Mouse (Mus musculus): Measurements from ENCODE around the gene Olfr1242. TPM values are rescaled to one million over a fixed set of nuclear protein-coding genes. Genes with fewer than 3 reads are reported as not detected.

The Olfr1242 gene
- not detected in 2 replicates for polyA plus RNA-seq (2016; fragmentation: Nextera tagmentation; extraction: Ambion mirVana)

GRCm38 (mm10) chr2:89498235-89498634 lies at the start of gene Olfr1242:
Gene Olfr1242 (minus strand): TSS chr2:89498335.
- no peaks in the 10 kb centered on the region for H3K36me3 ChIP-seq
- 59% methylated on average over 1 of the region's 1 CpGs for WGBS (ENCODE audit: insufficient replicate concordance)
- H3K9me3 ChIP-seq (replicated peaks): no peaks in the 10 kb centered on the region
- no peak within 1 kb of the TSS for H3K4me3 ChIP-seq
- no peak within 1 kb of the TSS for H3K27ac ChIP-seq
- no peak within 1 kb of the TSS for H3K4me2 ChIP-seq
- H3K9ac ChIP-seq: no peak within 1 kb of the TSS
- no peaks in the 10 kb centered on the region for H3K4me1 ChIP-seq
- no peaks in the 10 kb centered on the region for H3K27me3 ChIP-seq (replicated peaks)
- ATAC-seq: no peak

DNA sequence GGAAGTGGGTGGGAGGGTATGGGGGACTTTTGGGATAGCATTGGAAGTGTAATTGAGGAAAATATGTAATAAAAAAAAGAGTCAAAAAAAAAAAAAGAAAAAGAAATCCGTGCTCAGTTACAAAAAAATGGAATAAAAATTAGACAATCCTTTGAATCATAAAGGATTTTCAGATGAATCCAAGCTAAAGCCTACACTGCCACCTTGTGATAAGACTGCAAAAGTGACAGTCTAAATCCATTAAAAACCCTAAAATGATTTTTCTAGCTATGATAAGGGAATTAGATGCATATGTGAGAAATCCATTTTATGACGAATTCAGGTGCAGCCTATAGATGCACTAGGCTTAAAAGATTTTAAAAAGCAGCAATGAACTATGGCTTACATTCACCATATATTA lies 46.4 kb upstream of the Olfr1242 start:
- Histone ChIP-seq H3K27ac (no peak overlapping the region), H3K4me1 (no peaks in the 10 kb centered on the region), H3K36me3 (no peaks in the 10 kb centered on the region), H3K9me3 (replicated peaks) (no peaks in the 10 kb centered on the region), H3K27me3 (replicated peaks) (no peaks in the 10 kb centered on the region), H3K4me2 (no peak overlapping the region), H3K9ac (no peak overlapping the region), H3K4me3 (no peak overlapping the region)
- ATAC-seq: no peak
- WGBS (ENCODE audit: insufficient replicate concordance): 63% methylated on average over 2 of the region's 2 CpGs

GRCm38 (mm10) chr2:89539923-89540322 lies 41.8 kb upstream of the Olfr1242 start:
- Histone ChIP-seq H3K4me2 (no peak overlapping the region), H3K9ac (no peak overlapping the region), H3K27ac (no peak overlapping the region), H3K27me3 (replicated peaks) (no peaks in the 10 kb centered on the region), H3K4me1 (no peaks in the 10 kb centered on the region), H3K36me3 (no peaks in the 10 kb centered on the region), H3K4me3 (no peak overlapping the region), H3K9me3 (replicated peaks) (no peaks in the 10 kb centered on the region)
- no peak for ATAC-seq
- 47% methylated on average over 1 of the region's 1 CpGs for whole genome bisulfite sequencing (ENCODE audit: insufficient replicate concordance)

DNA sequence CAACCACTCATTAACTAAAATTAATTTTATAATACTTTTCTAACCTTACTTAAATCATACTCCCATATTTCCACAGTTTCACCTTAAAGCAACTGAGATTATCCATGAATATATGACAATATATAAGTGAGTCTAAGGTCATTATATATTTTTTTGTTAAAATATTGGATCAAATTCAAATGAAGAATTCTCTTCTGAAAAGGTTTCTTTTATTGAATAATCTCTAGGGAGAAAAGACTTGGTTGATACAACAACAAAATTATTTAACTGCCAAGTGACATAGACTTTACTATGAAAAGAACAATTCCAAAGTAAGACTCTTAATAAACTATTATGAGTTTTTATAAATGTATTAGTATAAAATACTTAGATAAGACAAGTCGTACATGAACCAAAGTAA lies 33.3 kb upstream of the Olfr1242 start, which contains the start of gene Olfr1243:
Gene Olfr1243, minus strand, starts transcription at position 101 of the 400 bp plus-strand sequence.
- Histone ChIP-seq H3K4me3 (no peak within 1 kb of the TSS), H3K9me3 (replicated peaks) (no peaks in the 10 kb centered on the region), H3K36me3 (no peaks in the 10 kb centered on the region), H3K9ac (no peak within 1 kb of the TSS), H3K4me2 (no peak within 1 kb of the TSS), H3K27me3 (replicated peaks) (no peaks in the 10 kb centered on the region), H3K27ac (no peak within 1 kb of the TSS), H3K4me1 (no peaks in the 10 kb centered on the region)
- ATAC-seq: no peak
- 44% methylated on average over 1 of the region's 1 CpGs for WGBS (ENCODE audit: insufficient replicate concordance)

- no peak within 1 kb of the TSS for H3K9ac ChIP-seq
- H3K9me3 ChIP-seq (replicated peaks): no peaks in the 10 kb centered on the region
- H3K27ac ChIP-seq: no peak within 1 kb of the TSS
- no peaks in the 10 kb centered on the region for H3K27me3 ChIP-seq (replicated peaks)
- H3K36me3 ChIP-seq: no peaks in the 10 kb centered on the region
- ATAC-seq: no peak
- no peaks in the 10 kb centered on the region for H3K4me1 ChIP-seq
- no peak within 1 kb of the TSS for H3K4me2 ChIP-seq
- no peak within 1 kb of the TSS for H3K4me3 ChIP-seq
Measured at GRCm38 (mm10) chr2:89487026-89487425, 11.1 kb downstream of the Olfr1242 start, which contains the start of gene Olfr1241. Gene Olfr1241 (minus strand): TSS chr2:89487126.

DNA sequence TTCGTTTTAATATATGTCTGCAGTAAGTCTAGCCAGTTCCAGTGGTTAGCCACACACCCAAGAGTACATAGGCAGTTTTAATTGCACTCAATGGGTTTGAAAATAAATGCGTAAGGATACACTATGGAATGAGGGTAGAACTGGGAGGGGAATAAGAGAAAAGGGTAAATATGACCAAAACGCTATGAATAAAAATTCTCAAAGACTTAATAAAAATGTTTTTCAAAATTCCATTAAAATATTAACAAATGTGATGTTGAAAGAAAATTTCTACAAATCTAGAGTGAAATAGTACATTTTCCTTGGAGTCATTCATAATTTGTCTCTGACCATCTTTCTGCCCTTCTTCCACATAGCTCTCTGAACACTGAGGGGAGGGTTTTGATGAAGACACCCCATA lies 55.2 kb downstream of the Olfr1242 start, which contains the start of gene Olfr1240:
Gene Olfr1240, minus strand, starts transcription at position 101 of the 400 bp plus-strand sequence.
- no peaks in the 10 kb centered on the region for H3K4me1 ChIP-seq
- H3K4me2 ChIP-seq: no peak within 1 kb of the TSS
- no peak within 1 kb of the TSS for H3K4me3 ChIP-seq
- H3K36me3 ChIP-seq: no peaks in the 10 kb centered on the region
- no peak within 1 kb of the TSS for H3K27ac ChIP-seq
- no peaks in the 10 kb centered on the region for H3K9me3 ChIP-seq (replicated peaks)
- H3K27me3 ChIP-seq (replicated peaks): no peaks in the 10 kb centered on the region
- ATAC-seq: no peak
- 64% methylated on average over 3 of the region's 3 CpGs for WGBS (ENCODE audit: insufficient replicate concordance)
- no peak within 1 kb of the TSS for H3K9ac ChIP-seq

Other genes with a start within 250 kb of the Olfr1242 start
- not detected in 2 replicates for gene Olfr1228, start 244.3 kb downstream of the Olfr1242 start, polyA plus RNA-seq (2016; fragmentation: Nextera tagmentation; extraction: Ambion mirVana)
- not detected in 2 replicates for gene Olfr1229, start 210.3 kb downstream of the Olfr1242 start, polyA plus RNA-seq (2016; fragmentation: Nextera tagmentation; extraction: Ambion mirVana)
- not detected in 2 replicates for gene Olfr1230, start 201.1 kb downstream of the Olfr1242 start, polyA plus RNA-seq (2016; fragmentation: Nextera tagmentation; extraction: Ambion mirVana)
- gene Olfr1231, start 191.3 kb downstream of the Olfr1242 start, polyA plus RNA-seq (2016; fragmentation: Nextera tagmentation; extraction: Ambion mirVana): not detected in 2 replicates
- gene Olfr1232, start 168.7 kb downstream of the Olfr1242 start, polyA plus RNA-seq (2016; fragmentation: Nextera tagmentation; extraction: Ambion mirVana): not detected in 2 replicates
- gene Olfr1233, start 155.9 kb downstream of the Olfr1242 start, polyA plus RNA-seq (2016; fragmentation: Nextera tagmentation; extraction: Ambion mirVana): not detected in 2 replicates
- gene Olfr1234, start 133.5 kb downstream of the Olfr1242 start, polyA plus RNA-seq (2016; fragmentation: Nextera tagmentation; extraction: Ambion mirVana): not detected in 2 replicates
- not detected in 2 replicates for gene Olfr1238, start 88.7 kb downstream of the Olfr1242 start, polyA plus RNA-seq (2016; fragmentation: Nextera tagmentation; extraction: Ambion mirVana)
- gene Olfr1239, start 77.9 kb downstream of the Olfr1242 start, polyA plus RNA-seq (2016; fragmentation: Nextera tagmentation; extraction: Ambion mirVana): not detected in 2 replicates
- gene Olfr1240, start 55.3 kb downstream of the Olfr1242 start, polyA plus RNA-seq (2016; fragmentation: Nextera tagmentation; extraction: Ambion mirVana): not detected in 2 replicates
- gene Olfr1241, start 11.2 kb downstream of the Olfr1242 start, polyA plus RNA-seq (2016; fragmentation: Nextera tagmentation; extraction: Ambion mirVana): not detected in 2 replicates
- not detected in 2 replicates for gene Olfr1243, start 33.2 kb upstream of the Olfr1242 start, polyA plus RNA-seq (2016; fragmentation: Nextera tagmentation; extraction: Ambion mirVana)
- gene Olfr1245, start 80.1 kb upstream of the Olfr1242 start, polyA plus RNA-seq (2016; fragmentation: Nextera tagmentation; extraction: Ambion mirVana): not detected in 2 replicates
- gene Olfr1246, start 94.8 kb upstream of the Olfr1242 start, polyA plus RNA-seq (2016; fragmentation: Nextera tagmentation; extraction: Ambion mirVana): not detected in 2 replicates
- not detected in 2 replicates for gene Olfr1247, start 115.8 kb upstream of the Olfr1242 start, polyA plus RNA-seq (2016; fragmentation: Nextera tagmentation; extraction: Ambion mirVana)
- gene Olfr1248, start 119.9 kb upstream of the Olfr1242 start, polyA plus RNA-seq (2016; fragmentation: Nextera tagmentation; extraction: Ambion mirVana): not detected in 2 replicates
- not detected in 2 replicates for gene Olfr1249, start 136.6 kb upstream of the Olfr1242 start, polyA plus RNA-seq (2016; fragmentation: Nextera tagmentation; extraction: Ambion mirVana)
- not detected in 2 replicates for gene Olfr1250, start 163.1 kb upstream of the Olfr1242 start, polyA plus RNA-seq (2016; fragmentation: Nextera tagmentation; extraction: Ambion mirVana)
- gene Olfr1251, start 173.6 kb upstream of the Olfr1242 start, polyA plus RNA-seq (2016; fragmentation: Nextera tagmentation; extraction: Ambion mirVana): not detected in 2 replicates
- gene Olfr1252, start 226.7 kb upstream of the Olfr1242 start, polyA plus RNA-seq (2016; fragmentation: Nextera tagmentation; extraction: Ambion mirVana): not detected in 2 replicates

All from liver, embryonic 12.5 days (tissue).